Mouse (Mus musculus) testis, adult 2 months (tissue): ENCODE data around the gene Pde11a. TPM values are rescaled to one million over a fixed set of nuclear protein-coding genes. Genes with fewer than 3 reads are reported as not detected.
"Not testable (repeated sequence)": the region's sequence is repeated elsewhere in the genome, so short reads cannot be mapped to it uniquely, and the experiment has no call there.

ENCODE experiments used
- H3K27ac ChIP-seq: fragments of 200-500 bp; 2 replicates; pipeline ENCODE4 v1.5.1; 2012; ENCODE audit warnings: low read depth, low read length; ENCODE audit not compliant: control insufficient read depth, insufficient read depth
- H3K27me3 ChIP-seq: fragments of 200-500 bp; 2 replicates; pipeline ENCODE4 v1.6.1; 2012; ENCODE audit warnings: mild to moderate bottlenecking, low read length, moderate library complexity; ENCODE audit not compliant: control insufficient read depth, insufficient read depth
- H3K36me3 ChIP-seq: fragments of 200-500 bp; 2 replicates; pipeline ENCODE4 v1.6.1; 2012; ENCODE audit warnings: mild to moderate bottlenecking, low read length; ENCODE audit not compliant: control insufficient read depth, insufficient read depth
- H3K4me1 ChIP-seq: fragments of 200-500 bp; 2 replicates; pipeline ENCODE4 v1.6.1; 2012; ENCODE audit warnings: low read length; ENCODE audit not compliant: control insufficient read depth, insufficient read depth
- H3K4me3 ChIP-seq: fragments of 200-500 bp; 2 replicates; pipeline ENCODE4 v1.5.1; 2012; ENCODE audit warnings: low read depth, mild to moderate bottlenecking, low read length, moderate library complexity, mixed read lengths; ENCODE audit not compliant: control insufficient read depth
- CTCF ChIP-seq: fragments of 200-500 bp; IDR thresholded peaks from 2 replicates; pipeline ENCODE4 v1.5.1; 2012; ENCODE audit warnings: low read depth, mild to moderate bottlenecking, inconsistent platforms, low read length, moderate library complexity; ENCODE audit not compliant: control insufficient read depth, insufficient read depth, insufficient replicate concordance
- POLR2A ChIP-seq: fragments of 200-500 bp; IDR thresholded peaks from 2 replicates; pipeline ENCODE4 v1.6.1; 2012; ENCODE audit warnings: low read depth, mild to moderate bottlenecking, inconsistent platforms, low read length, moderate library complexity; ENCODE audit not compliant: control insufficient read depth
- polyA plus RNA-seq: library from polyadenylated mRNA; depleted of rRNA; stranded (reverse); fragments of >200 nt; gene quantifications from 2 replicates; pipeline ENCODE4 v1.2.3, GENCODE M21; 2012

The Pde11a gene
- polyA plus RNA-seq, 1 experiment: 0.53 TPM

DNA sequence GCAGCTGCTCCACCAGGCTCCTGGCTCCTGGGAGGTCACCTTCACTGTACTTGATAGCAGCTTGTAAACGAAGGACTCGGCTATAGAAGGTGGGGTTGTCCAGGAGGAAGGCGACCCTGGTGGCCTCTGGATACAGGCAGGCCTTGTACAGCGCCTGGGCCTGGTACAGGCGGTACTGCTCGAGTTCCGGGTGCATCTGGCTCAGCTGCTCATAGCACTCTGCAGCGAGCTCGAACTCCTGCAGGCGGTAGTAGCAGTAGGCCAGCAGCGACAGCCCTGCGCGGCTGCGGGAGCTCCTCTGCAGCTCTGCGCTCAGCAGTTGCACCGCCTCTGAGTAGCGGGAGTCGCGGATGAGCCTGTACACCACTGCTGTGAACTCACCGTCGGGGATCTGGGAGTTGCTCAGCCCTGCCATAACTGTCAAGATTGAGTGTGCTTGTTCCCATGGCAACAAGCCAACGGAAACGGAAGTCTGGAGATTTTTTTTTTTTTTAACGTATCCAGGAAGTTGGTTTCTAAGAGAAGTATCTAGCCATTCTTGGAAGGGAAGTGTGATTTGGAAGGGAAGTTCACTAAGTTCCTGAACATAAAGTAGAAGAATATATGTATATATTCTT is 360.7 kb downstream of the Pde11a start, which contains the start of gene Ttc30a2:
Ttc30a2 (minus strand) TSS at position 419 of the 617 bp plus-strand sequence.
- not testable (repeated sequence) for H3K27me3 ChIP-seq

DNA sequence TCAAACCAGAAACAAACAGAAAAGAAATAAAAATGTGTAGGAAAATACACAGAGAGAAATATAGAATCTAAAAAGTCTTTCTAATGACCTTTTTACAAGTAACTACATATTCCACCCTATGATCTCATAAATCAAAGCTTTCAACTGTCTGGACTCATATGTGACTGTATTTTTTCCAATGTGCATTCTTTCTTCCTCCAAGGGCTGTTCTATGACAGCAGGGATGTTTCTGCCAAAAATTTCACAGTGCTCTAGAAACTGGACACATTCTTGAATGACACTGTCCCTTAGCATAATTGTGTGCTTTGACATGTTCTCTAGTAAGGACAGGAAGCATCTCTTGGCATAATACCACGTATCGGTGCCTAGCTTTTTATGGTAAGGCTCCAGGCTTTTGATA is 362.5 kb downstream of the Pde11a start:
- not testable (repeated sequence) for H3K4me3 ChIP-seq, H3K27ac ChIP-seq, H3K27me3 ChIP-seq, H3K36me3 ChIP-seq, H3K4me1 ChIP-seq

More for the DNA sequence above, 360.7 kb downstream of the Pde11a start, which contains the start of gene Ttc30a2:
- Histone ChIP-seq H3K4me3 (peak within 1 kb of the TSS; percentile 86), H3K27ac (peak within 1 kb of the TSS; percentile 87)
- not testable (repeated sequence) for H3K36me3 ChIP-seq, H3K4me1 ChIP-seq
- peak; percentile 58; the same call in 1 of the 2 replicates for TF ChIP-seq POLR2A

- H3K27me3 ChIP-seq: no peaks in the 10 kb centered on the region
- H3K4me1 ChIP-seq: no peaks in the 10 kb centered on the region
- no peak overlapping the region for H3K27ac ChIP-seq
- no peak for TF ChIP-seq POLR2A
- TF ChIP-seq CTCF: no peak
- H3K36me3 ChIP-seq: no peaks in the 10 kb centered on the region
- H3K4me3 ChIP-seq: no peak overlapping the region
Measured at GRCm38 (mm10) chr2:75974131-75974530, 364.4 kb downstream of the Pde11a start.

GRCm38 (mm10) chr2:75964972-75965371 is 373.6 kb downstream of the Pde11a start:
- Histone ChIP-seq H3K27me3 (no peaks in the 10 kb centered on the region), H3K4me1 (peaks cover 5% of the 10 kb centered on the region), H3K36me3 (no peaks in the 10 kb centered on the region), H3K27ac (no peak overlapping the region), H3K4me3 (no peak overlapping the region)
- TF ChIP-seq POLR2A: no peak

- Histone ChIP-seq H3K27ac (no peak overlapping the region), H3K27me3 (no peaks in the 10 kb centered on the region), H3K4me3 (no peak overlapping the region), H3K4me1 (peaks cover 7% of the 10 kb centered on the region), H3K36me3 (no peaks in the 10 kb centered on the region)
- no peak for TF ChIP-seq POLR2A
- peak; percentile 38; the same call in 1 of the 2 replicates for TF ChIP-seq CTCF
Measured at GRCm38 (mm10) chr2:75964512-75964911, 374.1 kb downstream of the Pde11a start.

- Histone ChIP-seq H3K27me3 (no peaks in the 10 kb centered on the region), H3K27ac (no peak overlapping the region), H3K36me3 (no peaks in the 10 kb centered on the region), H3K4me1 (peaks cover 7% of the 10 kb centered on the region), H3K4me3 (no peak overlapping the region)
- TF ChIP-seq CTCF: no peak
- TF ChIP-seq POLR2A: no peak
Measured at GRCm38 (mm10) chr2:75964051-75964450, 374.5 kb downstream of the Pde11a start.

DNA sequence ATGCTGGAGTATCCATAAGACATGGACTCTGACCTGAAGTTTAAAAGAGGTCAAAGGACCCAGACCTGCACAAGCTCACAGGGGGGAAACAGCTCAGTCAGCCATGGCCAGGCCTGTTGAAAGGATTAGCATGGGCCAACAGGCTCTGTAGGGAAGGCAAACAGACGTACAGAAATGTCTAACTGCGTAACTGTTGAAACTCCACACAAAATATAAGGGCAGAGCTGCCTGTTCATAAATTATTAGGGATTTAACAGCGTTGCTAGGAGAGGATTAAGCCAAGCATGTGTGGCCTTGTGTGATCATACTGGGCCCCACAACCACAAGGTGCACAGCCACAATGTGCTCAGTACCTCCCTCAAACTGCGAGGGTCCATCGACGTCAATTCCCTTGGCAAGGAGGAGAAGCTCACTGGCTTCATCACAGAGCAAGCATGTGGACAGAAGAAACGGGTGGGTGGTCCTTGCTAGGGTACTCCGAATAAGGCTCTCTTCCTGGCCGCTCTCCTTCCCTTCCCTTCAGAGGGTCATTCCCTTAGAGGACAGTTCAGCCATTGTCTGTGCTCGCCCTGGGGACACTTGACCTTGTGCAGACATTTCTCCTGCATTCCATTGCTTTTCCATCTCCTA is 375.2 kb downstream of the Pde11a start:
- Histone ChIP-seq H3K36me3 (no peaks in the 10 kb centered on the region), H3K27me3 (no peaks in the 10 kb centered on the region), H3K27ac (no peak overlapping the region), H3K4me3 (no peak overlapping the region), H3K4me1 (peaks cover 7% of the 10 kb centered on the region)
- TF ChIP-seq CTCF (no peak), POLR2A (no peak)
